8 mouse cellular contexts compared by ENCODE assay signal in genomic region chr1:136076086-136076485, GRCm38 (mm10). TPM values are rescaled to one million over a fixed set of nuclear protein-coding genes. Genes with fewer than 3 reads are reported as not detected.
A peak's percentile ranks its signal among the peaks of the same experiment; 100 is the strongest.
DNase-seq lines count a peak whose midpoint lies in the region; ATAC-seq and TF ChIP-seq lines count a peak whose summit lies in the region.

No protein-coding gene starts in this region.

- H3K4me3 ChIP-seq in midbrain, embryonic 12.5 days = no peak overlapping the region
- no peak overlapping the region for H3K4me3 ChIP-seq in midbrain, embryonic 15.5 days
- no peak overlapping the region for H3K4me3 ChIP-seq in lung, embryonic 14.5 days (ENCODE audit: low read depth, low read length)

- peak; percentile 43 to 81 for DNase-seq in adrenal gland, adult (ENCODE audit: inconsistent age in 2 of 2, low spot score in 1 of 2)
- no peak for DNase-seq in adrenal gland, postnatal 4 days (ENCODE audit: low spot score in 2 of 2)
- peak; percentile 14 for DNase-seq in c-Kit-positive CD71-positive TER-119-negative erythroid progenitor cells, embryonic 14.5 days (ENCODE audit: low read depth)
- DNase-seq in gastrocnemius, postnatal 10 days = peak; percentile 47
- DNase-seq in lung, embryonic 14.5 days = peak; percentile 49
- peak; percentile 33 for DNase-seq in thymus, postnatal 14 days

- H3K36me3 ChIP-seq in midbrain, embryonic 12.5 days = no peaks in the 10 kb centered on the region
- no peaks in the 10 kb centered on the region for H3K36me3 ChIP-seq in midbrain, embryonic 15.5 days (replicated peaks)
- no peaks in the 10 kb centered on the region for H3K36me3 ChIP-seq in lung, embryonic 14.5 days (ENCODE audit: insufficient read depth)

- no peak overlapping the region for H3K9ac ChIP-seq in midbrain, embryonic 12.5 days (replicated peaks)
- no peak overlapping the region for H3K9ac ChIP-seq in midbrain, embryonic 15.5 days
- no peak overlapping the region for H3K9ac ChIP-seq in lung, embryonic 14.5 days

- H3K27ac ChIP-seq in midbrain, embryonic 12.5 days (replicated peaks) = no peak overlapping the region
- H3K27ac ChIP-seq in midbrain, embryonic 15.5 days = no peak overlapping the region
- H3K27ac ChIP-seq in lung, embryonic 14.5 days (ENCODE audit: low read depth) = no peak overlapping the region

- no peaks in the 10 kb centered on the region for H3K9me3 ChIP-seq in midbrain, embryonic 12.5 days
- H3K9me3 ChIP-seq in midbrain, embryonic 15.5 days = no peaks in the 10 kb centered on the region
- H3K9me3 ChIP-seq in lung, embryonic 14.5 days (ENCODE audit: low read depth, low read length) = no peaks in the 10 kb centered on the region

- 11% methylated on average over 3 of the region's 3 CpGs for WGBS in midbrain, embryonic 12.5 days
- 13% methylated on average over 3 of the region's 3 CpGs for WGBS in midbrain, embryonic 15.5 days
- 6% methylated on average over 3 of the region's 3 CpGs for WGBS in lung, embryonic 14.5 days

- no peaks in the 10 kb centered on the region for H3K27me3 ChIP-seq in midbrain, embryonic 12.5 days
- H3K27me3 ChIP-seq in midbrain, embryonic 15.5 days (replicated peaks) = no peaks in the 10 kb centered on the region
- no peaks in the 10 kb centered on the region; the same call in 1 of the 2 replicates for H3K27me3 ChIP-seq in lung, embryonic 14.5 days (ENCODE audit: insufficient read depth, low read length)

- H3K4me2 ChIP-seq in midbrain, embryonic 12.5 days (replicated peaks) = no peak overlapping the region
- no peak overlapping the region for H3K4me2 ChIP-seq in midbrain, embryonic 15.5 days
- no peak overlapping the region for H3K4me2 ChIP-seq in lung, embryonic 14.5 days

- H3K4me1 ChIP-seq in midbrain, embryonic 12.5 days = no peaks in the 10 kb centered on the region
- no peaks in the 10 kb centered on the region for H3K4me1 ChIP-seq in midbrain, embryonic 15.5 days
- no peaks in the 10 kb centered on the region for H3K4me1 ChIP-seq in lung, embryonic 14.5 days (ENCODE audit: insufficient read depth)

- ATAC-seq in midbrain, embryonic 12.5 days (ENCODE audit: low FRiP score, low read depth) = peak; percentile 47; the same call in 1 of the 2 replicates
- no peak for ATAC-seq in midbrain, embryonic 15.5 days (replicated peaks)
- no peak for ATAC-seq in lung, embryonic 14.5 days (ENCODE audit: insufficient read depth)

- peak; percentile 75 for TF ChIP-seq CTCF in lung, embryonic 14.5 days (IDR thresholded peaks at IDR 0.05; ENCODE audit: low read depth)

RNA-seq across cellular contexts. Expression of gene Cacna1s, which starts 23.5 kb away (rescaled TPM):
- total RNA-seq in adrenal gland, postnatal 4 days (2021) = 1 to 10 TPM; 6.0 to 9.7 TPM
- 0.09 and 0.26 TPM in 2 replicates for polyA plus RNA-seq in midbrain, embryonic 12.5 days (2016; fragmentation: Nextera tagmentation; extraction: Ambion mirVana)
- 0.12 and 0.17 TPM in 2 replicates for polyA plus RNA-seq in midbrain, embryonic 15.5 days (2015; fragmentation: Nextera tagmentation; extraction: Ambion mirVana)
- 100 to 1,000 TPM; 558 to 576 TPM for total RNA-seq in gastrocnemius, postnatal 10 days (2021)
- polyA plus RNA-seq in lung, embryonic 14.5 days (2014; fragmentation: Nextera tagmentation; extraction: Ambion mirVana) = not detected in 2 replicates

RNA-seq across cellular contexts. Expression of gene Ascl5, which starts 25.5 kb away (rescaled TPM):
- total RNA-seq in adrenal gland, postnatal 4 days (2021) = not detected
- not detected in 2 replicates for polyA plus RNA-seq in midbrain, embryonic 12.5 days (2016; fragmentation: Nextera tagmentation; extraction: Ambion mirVana)
- not detected in 2 replicates for polyA plus RNA-seq in midbrain, embryonic 15.5 days (2015; fragmentation: Nextera tagmentation; extraction: Ambion mirVana)
- not detected for total RNA-seq in gastrocnemius, postnatal 10 days (2021)
- polyA plus RNA-seq in lung, embryonic 14.5 days (2014; fragmentation: Nextera tagmentation; extraction: Ambion mirVana) = not detected in 2 replicates

RNA-seq across cellular contexts. Expression of gene Kif21b, which starts 55.1 kb away (rescaled TPM):
- total RNA-seq in adrenal gland, postnatal 4 days (2021) = 1 to 10 TPM; 4.1 to 5.8 TPM
- 30.8 and 34.2 TPM in 2 replicates for polyA plus RNA-seq in midbrain, embryonic 12.5 days (2016; fragmentation: Nextera tagmentation; extraction: Ambion mirVana)
- 58.9 and 62.0 TPM in 2 replicates for polyA plus RNA-seq in midbrain, embryonic 15.5 days (2015; fragmentation: Nextera tagmentation; extraction: Ambion mirVana)
- total RNA-seq in gastrocnemius, postnatal 10 days (2021) = 1 to 10 TPM; 1.1 to 2.0 TPM
- 3.8 and 4.1 TPM in 2 replicates for polyA plus RNA-seq in lung, embryonic 14.5 days (2014; fragmentation: Nextera tagmentation; extraction: Ambion mirVana)

Comparison
In these comparisons a context has a peak if more than half of its experiments do, and no peak if none do; other contexts are left out.
1. DNase-seq: peak in adrenal gland, adult (2 of 2), c-Kit-positive CD71-positive TER-119-negative erythroid progenitor cells, embryonic 14.5 days (single experiment), gastrocnemius, postnatal 10 days (single experiment), lung, embryonic 14.5 days (single experiment) and thymus, postnatal 14 days (single experiment); none in adrenal gland, postnatal 4 days (0 of 2).